Mouse (Mus musculus) embryo, embryonic 10 days (tissue): Measurements from ENCODE around the gene Smarcal1.

ENCODE experiments used
- DNase-seq: peaks from one replicate; pipeline ENCODE4 v3.0.0-alpha.2; 2015; ENCODE audit warnings: low spot score

Smarcal1 gene

GRCm38 (mm10) chr1:72582947-72583731, at the start of gene Smarcal1:
Gene Smarcal1 (plus strand): TSS chr1:72583251.
- peak; percentile 98 for DNase-seq

- no peak for DNase-seq
These were observed 49.6 kb upstream of the Smarcal1 start for GRCm38 (mm10) chr1:72533439-72533838.

- DNase-seq: peak; percentile 58
These were observed 47.1 kb upstream of the Smarcal1 start for GRCm38 (mm10) chr1:72535725-72536571.

GRCm38 (mm10) chr1:72536611-72537351, 46.3 kb upstream of the Smarcal1 start, which contains the start of gene March4:
Gene March4 (minus strand): TSS chr1:72536930.
- peak; percentile 86 for DNase-seq

- no peak for DNase-seq
These were observed 44.8 kb upstream of the Smarcal1 start for GRCm38 (mm10) chr1:72538266-72538665.

GRCm38 (mm10) chr1:72550317-72550716, 32.7 kb upstream of the Smarcal1 start:
- no peak for DNase-seq

- no peak for DNase-seq
These were observed 26.6 kb upstream of the Smarcal1 start for GRCm38 (mm10) chr1:72556471-72556870.

GRCm38 (mm10) chr1:72558625-72559024, 24.4 kb upstream of the Smarcal1 start:
- no peak for DNase-seq

GRCm38 (mm10) chr1:72564334-72564962, 18.6 kb upstream of the Smarcal1 start:
- DNase-seq: no peak

- no peak for DNase-seq
These were observed 16.0 kb upstream of the Smarcal1 start for GRCm38 (mm10) chr1:72567056-72567455.

GRCm38 (mm10) chr1:72568725-72569124, 14.3 kb upstream of the Smarcal1 start:
- no peak for DNase-seq

- DNase-seq: no peak
These were observed 9.0 kb upstream of the Smarcal1 start for GRCm38 (mm10) chr1:72574047-72574446.

GRCm38 (mm10) chr1:72574608-72575007, 8.4 kb upstream of the Smarcal1 start:
- no peak for DNase-seq

- DNase-seq: no peak
These were observed 7.9 kb upstream of the Smarcal1 start for GRCm38 (mm10) chr1:72575121-72575520.

GRCm38 (mm10) chr1:72577481-72577922, 5.5 kb upstream of the Smarcal1 start:
- DNase-seq: peak; percentile 44

GRCm38 (mm10) chr1:72578351-72578750, 4.7 kb upstream of the Smarcal1 start:
- no peak for DNase-seq

GRCm38 (mm10) chr1:72578806-72579205, 4.2 kb upstream of the Smarcal1 start:
- no peak for DNase-seq

GRCm38 (mm10) chr1:72583906-72584305, 855 bp downstream of the Smarcal1 start:
- DNase-seq: no peak

- no peak for DNase-seq
These were observed 3.2 kb downstream of the Smarcal1 start for GRCm38 (mm10) chr1:72585971-72586875.

GRCm38 (mm10) chr1:72587532-72587931, 4.5 kb downstream of the Smarcal1 start:
- no peak for DNase-seq

- no peak for DNase-seq
These were observed 5.7 kb downstream of the Smarcal1 start for GRCm38 (mm10) chr1:72588763-72589162.
